Mouse (Mus musculus): ENCODE data around the gene Hivep2. TPM values are rescaled to one million over a fixed set of nuclear protein-coding genes. Genes with fewer than 3 reads are reported as not detected.

Hivep2 gene
- polyA plus RNA-seq, 2 experiments = 12.1 to 12.9 TPM

- Histone ChIP-seq H3K4me3 (replicated peaks; ENCODE audit: low read length) (no peak overlapping the region), H3K4me1 (ENCODE audit: control insufficient read depth, insufficient read depth, low read length) (no peaks in the 10 kb centered on the region), H3K27me3 (ENCODE audit: control insufficient read depth, insufficient read depth, low read length) (no peaks in the 10 kb centered on the region), H3K9ac (ENCODE audit: low read depth, low read length, severe bottlenecking) (no peak overlapping the region), H3K36me3 (ENCODE audit: control insufficient read depth, insufficient read depth, low read length) (no peaks in the 10 kb centered on the region), H3K9me3 (ENCODE audit: control insufficient read depth, low read length) (no peaks in the 10 kb centered on the region), H3K4me2 (replicated peaks; ENCODE audit: low read depth, low read length, severe bottlenecking) (no peak overlapping the region), H3K27ac (replicated peaks; ENCODE audit: low read depth, low read length) (no peak overlapping the region)
- ATAC-seq (ENCODE audit: low FRiP score, low read depth) = no peak
- 76% methylated on average over 4 of the region's 4 CpGs for WGBS
- no peak for TF ChIP-seq POLR2A (IDR thresholded peaks at IDR 0.05; ENCODE audit: borderline replicate concordance, extremely low read depth, insufficient read depth, insufficient read length)
- DNase-seq (ENCODE audit: low spot score) = no peak
These were observed 97.4 kb downstream of the Hivep2 start for GRCm38 (mm10) chr10:14063226-14063625.

DNA sequence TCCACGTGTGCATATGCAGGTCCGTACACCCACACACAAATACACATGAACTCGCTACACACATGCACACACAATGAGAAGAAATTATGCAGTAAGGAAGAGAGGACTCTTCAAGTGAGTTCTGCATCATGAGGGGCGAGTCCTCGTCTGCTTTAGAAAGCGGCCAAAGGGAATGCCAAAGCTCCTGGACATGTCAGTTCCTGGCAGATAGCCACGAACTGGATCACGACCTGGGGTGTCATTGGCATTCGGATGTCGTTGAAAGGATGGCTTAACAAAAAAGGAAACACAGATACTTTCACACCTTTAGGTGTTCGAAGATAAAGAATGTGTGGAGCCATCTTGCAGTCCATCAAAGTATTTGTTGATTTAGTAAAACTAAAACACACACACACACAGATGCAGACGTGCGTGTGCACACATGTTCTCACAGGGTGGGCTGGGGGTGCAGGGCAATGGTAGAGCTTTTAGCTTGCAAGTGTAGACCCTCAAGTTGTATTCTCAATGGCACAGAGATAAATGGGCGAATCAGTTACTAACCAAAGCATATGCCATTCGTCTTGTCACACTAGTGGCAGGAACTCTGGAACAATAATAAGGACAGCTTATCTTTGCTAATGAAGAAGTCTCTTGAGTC lies 99.0 kb downstream of the Hivep2 start:
- H3K4me3 ChIP-seq (replicated peaks; ENCODE audit: low read length) = no peak overlapping the region
- no peak for DNase-seq (ENCODE audit: low spot score)
- no peaks in the 10 kb centered on the region for H3K27me3 ChIP-seq (ENCODE audit: control insufficient read depth, insufficient read depth, low read length)
- no peak for TF ChIP-seq POLR2A (IDR thresholded peaks at IDR 0.05; ENCODE audit: borderline replicate concordance, extremely low read depth, insufficient read depth, insufficient read length)
- 80% methylated on average over 15 of the region's 15 CpGs for WGBS
- no peak for ATAC-seq (ENCODE audit: low FRiP score, low read depth)
- no peak overlapping the region for H3K27ac ChIP-seq (replicated peaks; ENCODE audit: low read depth, low read length)
- H3K36me3 ChIP-seq (ENCODE audit: control insufficient read depth, insufficient read depth, low read length) = no peaks in the 10 kb centered on the region
- no peaks in the 10 kb centered on the region for H3K9me3 ChIP-seq (ENCODE audit: control insufficient read depth, low read length)
- H3K4me1 ChIP-seq (ENCODE audit: control insufficient read depth, insufficient read depth, low read length) = no peaks in the 10 kb centered on the region
- H3K9ac ChIP-seq (ENCODE audit: low read depth, low read length, severe bottlenecking) = no peak overlapping the region
- no peak overlapping the region for H3K4me2 ChIP-seq (replicated peaks; ENCODE audit: low read depth, low read length, severe bottlenecking)

DNA sequence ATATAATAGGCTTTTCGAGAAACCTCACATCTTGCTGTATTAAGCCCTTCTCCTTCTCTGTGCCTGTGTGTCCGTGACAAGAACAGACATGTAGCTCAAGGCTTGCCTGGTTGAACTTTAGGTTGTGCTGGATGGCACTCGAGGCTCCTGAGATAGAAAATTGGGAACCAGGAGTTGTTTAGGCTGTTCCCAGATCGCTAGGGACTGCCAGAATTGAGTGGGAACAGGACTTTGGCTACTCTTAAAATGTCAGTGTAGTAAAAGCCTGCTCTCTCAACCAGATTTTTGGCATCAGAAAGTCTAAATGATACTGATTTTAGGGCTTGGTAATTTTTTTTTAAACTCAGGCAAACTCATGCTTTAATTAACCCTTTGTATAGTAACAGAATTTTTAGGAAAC lies 101.9 kb downstream of the Hivep2 start:
- DNase-seq (ENCODE audit: low spot score) = no peak
- no peak overlapping the region for H3K4me3 ChIP-seq (replicated peaks; ENCODE audit: low read length)
- no peak overlapping the region for H3K9ac ChIP-seq (ENCODE audit: low read depth, low read length, severe bottlenecking)
- no peaks in the 10 kb centered on the region for H3K27me3 ChIP-seq (ENCODE audit: control insufficient read depth, insufficient read depth, low read length)
- no peaks in the 10 kb centered on the region for H3K4me1 ChIP-seq (ENCODE audit: control insufficient read depth, insufficient read depth, low read length)
- ATAC-seq (ENCODE audit: low FRiP score, low read depth) = no peak
- no peak overlapping the region for H3K4me2 ChIP-seq (replicated peaks; ENCODE audit: low read depth, low read length, severe bottlenecking)
- TF ChIP-seq POLR2A (IDR thresholded peaks at IDR 0.05; ENCODE audit: borderline replicate concordance, extremely low read depth, insufficient read depth, insufficient read length) = no peak
- H3K9me3 ChIP-seq (ENCODE audit: control insufficient read depth, low read length) = no peaks in the 10 kb centered on the region
- H3K36me3 ChIP-seq (ENCODE audit: control insufficient read depth, insufficient read depth, low read length) = no peaks in the 10 kb centered on the region
- H3K27ac ChIP-seq (replicated peaks; ENCODE audit: low read depth, low read length) = no peak overlapping the region
- WGBS = 77% methylated on average over 4 of the region's 4 CpGs

- H3K9ac ChIP-seq (ENCODE audit: low read depth, low read length, severe bottlenecking) = no peak overlapping the region
- no peaks in the 10 kb centered on the region for H3K27me3 ChIP-seq (ENCODE audit: control insufficient read depth, insufficient read depth, low read length)
- H3K9me3 ChIP-seq (ENCODE audit: control insufficient read depth, low read length) = no peaks in the 10 kb centered on the region
- no peaks in the 10 kb centered on the region for H3K4me1 ChIP-seq (ENCODE audit: control insufficient read depth, insufficient read depth, low read length)
- DNase-seq (ENCODE audit: low spot score) (no peak), ATAC-seq (ENCODE audit: low FRiP score, low read depth) (no peak)
- H3K36me3 ChIP-seq (ENCODE audit: control insufficient read depth, insufficient read depth, low read length) = no peaks in the 10 kb centered on the region
- H3K4me2 ChIP-seq (replicated peaks; ENCODE audit: low read depth, low read length, severe bottlenecking) = no peak overlapping the region
- TF ChIP-seq POLR2A (IDR thresholded peaks at IDR 0.05; ENCODE audit: borderline replicate concordance, extremely low read depth, insufficient read depth, insufficient read length) = no peak
- no peak overlapping the region for H3K4me3 ChIP-seq (replicated peaks; ENCODE audit: low read length)
- H3K27ac ChIP-seq (replicated peaks; ENCODE audit: low read depth, low read length) = no peak overlapping the region
- WGBS = 95% methylated on average over 5 of the region's 5 CpGs
These were observed 104.7 kb downstream of the Hivep2 start for GRCm38 (mm10) chr10:14070498-14071079.

DNA sequence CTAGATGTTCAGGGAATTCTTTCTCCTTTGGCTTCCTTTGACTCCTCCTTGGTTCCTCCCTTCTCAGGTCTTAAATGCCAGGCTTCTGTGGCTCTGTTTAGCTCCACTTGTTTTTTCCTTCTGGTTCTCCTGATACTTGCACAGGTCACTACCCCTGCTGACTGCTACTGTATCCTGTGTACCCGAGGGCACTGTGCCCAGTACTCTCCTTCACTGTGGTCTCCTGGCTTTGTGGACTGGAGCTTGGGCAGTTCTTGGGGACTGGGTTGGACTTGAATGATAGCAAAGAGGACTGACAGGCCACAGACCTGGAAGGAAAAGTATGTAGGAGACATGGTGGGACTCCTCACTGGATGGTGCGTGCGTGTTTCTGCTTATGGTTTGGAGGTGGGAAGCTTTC lies 106.6 kb downstream of the Hivep2 start:
- no peak for ATAC-seq (ENCODE audit: low FRiP score, low read depth)

More for the DNA sequence above, 106.6 kb downstream of the Hivep2 start:
- WGBS = 85% methylated on average over 3 of the region's 3 CpGs
- Histone ChIP-seq H3K27me3 (ENCODE audit: control insufficient read depth, insufficient read depth, low read length) (no peaks in the 10 kb centered on the region), H3K4me2 (replicated peaks; ENCODE audit: low read depth, low read length, severe bottlenecking) (no peak overlapping the region), H3K4me3 (replicated peaks; ENCODE audit: low read length) (no peak overlapping the region), H3K27ac (replicated peaks; ENCODE audit: low read depth, low read length) (no peak overlapping the region), H3K36me3 (ENCODE audit: control insufficient read depth, insufficient read depth, low read length) (no peaks in the 10 kb centered on the region), H3K9ac (ENCODE audit: low read depth, low read length, severe bottlenecking) (no peak overlapping the region), H3K4me1 (ENCODE audit: control insufficient read depth, insufficient read depth, low read length) (no peaks in the 10 kb centered on the region), H3K9me3 (ENCODE audit: control insufficient read depth, low read length) (no peaks in the 10 kb centered on the region)
- TF ChIP-seq POLR2A (IDR thresholded peaks at IDR 0.05; ENCODE audit: borderline replicate concordance, extremely low read depth, insufficient read depth, insufficient read length) = no peak
- no peak for DNase-seq (ENCODE audit: low spot score)

Measured in limb, embryonic 14.5 days (tissue).